Mouse (Mus musculus) MEL (cell line): ENCODE results near the gene Gm6899. TPM values are rescaled to one million over a fixed set of nuclear protein-coding genes. Genes with fewer than 3 reads are reported as not detected.
A peak's percentile ranks its signal among the peaks of the same experiment; 100 is the strongest.

Experiments used
- DNase-seq: peaks from one replicate; pipeline ENCODE4 v3.0.0; 2011; ENCODE audit warnings: low read depth, low spot score
- H3K27ac ChIP-seq: 2 replicates; pipeline ENCODE4 v1.5.1; 2012; ENCODE audit warnings: low read depth, mild to moderate bottlenecking, control low read depth, low read length, moderate library complexity; ENCODE audit not compliant: control insufficient read depth
- H3K27me3 ChIP-seq, 2 experiments: fragments of 150-350 bp in 1 of 2; sonication (generic) in 1 of 2; 2 replicates each; pipeline ENCODE4 v1.6.1; 2012; ENCODE audit warnings: low read length in 2 of 2, mild to moderate bottlenecking in 2 of 2, improper control_type of control experiment in 1 of 2, moderate library complexity in 1 of 2; ENCODE audit not compliant: insufficient read depth in 2 of 2, control insufficient read depth in 1 of 2
- H3K36me3 ChIP-seq, 2 experiments: 2 replicates each; pipeline ENCODE4 v1.6.1; 2012 to 2014; ENCODE audit warnings: low read length in 2 of 2, improper control_type of control experiment in 1 of 2, inconsistent platforms in 1 of 2, mild to moderate bottlenecking in 1 of 2; ENCODE audit not compliant: insufficient read depth in 2 of 2, control insufficient read depth in 1 of 2
- H3K4me1 ChIP-seq, 2 experiments: fragments of 150-350 bp in 1 of 2; sonication (generic) in 1 of 2; 2 replicates each; pipeline ENCODE4 v1.6.1; 2012; ENCODE audit warnings: low read length in 2 of 2, improper control_type of control experiment in 1 of 2, mild to moderate bottlenecking in 1 of 2; ENCODE audit not compliant: insufficient read depth in 2 of 2, control insufficient read depth in 1 of 2
- H3K4me3 ChIP-seq, 2 experiments: fragments of 150-350 bp in 1 of 2; sonication (generic) in 1 of 2; 2 replicates each; pipeline ENCODE4 v1.5.1; 2012; ENCODE audit warnings: low read depth in 2 of 2, low read length in 2 of 2, mild to moderate bottlenecking in 2 of 2, moderate library complexity in 2 of 2, control low read depth in 1 of 2, improper control_type of control experiment in 1 of 2; ENCODE audit not compliant: control insufficient read depth in 1 of 2, insufficient read depth in 1 of 2
- H3K79me2 ChIP-seq: 2 replicates; pipeline ENCODE4 v1.6.1; 2012; ENCODE audit warnings: mild to moderate bottlenecking, low read length, moderate library complexity; ENCODE audit not compliant: control insufficient read depth, poor library complexity, insufficient read depth
- H3K9ac ChIP-seq: 2 replicates; pipeline ENCODE4 v1.6.1; 2012; ENCODE audit warnings: low read depth, mild to moderate bottlenecking, control low read depth, low read length, moderate library complexity; ENCODE audit not compliant: control insufficient read depth, poor library complexity, severe bottlenecking
- H3K9me3 ChIP-seq: fragments of 150-350 bp; sonication (generic); replicated peaks from 2 replicates; pipeline ENCODE4 v1.6.1; 2012; ENCODE audit warnings: mild to moderate bottlenecking, low read length, improper control_type of control experiment, moderate library complexity; ENCODE audit not compliant: insufficient read depth
- CHD1 ChIP-seq: IDR thresholded peaks from 2 replicates; pipeline ENCODE4 v1.6.1; 2012; ENCODE audit warnings: low read depth, mild to moderate bottlenecking, inconsistent platforms, low read length, improper control_type of control experiment
- CHD2 ChIP-seq: IDR thresholded peaks from 2 replicates; pipeline ENCODE4 v1.6.1; 2011; ENCODE audit warnings: low read length, improper control_type of control experiment
- CTCF ChIP-seq, 3 experiments: IDR thresholded peaks in 2 of 3; conservative IDR thresholded peaks in 1 of 3; 2 replicates each; pipeline ENCODE4 v1.5.1; 2011 to 2012; ENCODE audit warnings: low read length in 3 of 3, low read depth in 2 of 3, mild to moderate bottlenecking in 2 of 3, improper control_type of control experiment in 1 of 3, inconsistent platforms in 1 of 3, mixed read lengths in 1 of 3, moderate library complexity in 1 of 3; ENCODE audit not compliant: control insufficient read depth in 1 of 3, insufficient read depth in 1 of 3, poor library complexity in 1 of 3, severe bottlenecking in 1 of 3
- EP300 ChIP-seq, 2 experiments: IDR thresholded peaks; 2 replicates each; pipeline ENCODE4 v1.6.1; 2011; ENCODE audit warnings: improper control_type of control experiment in 2 of 2, low read length in 2 of 2, low read depth in 1 of 2, mild to moderate bottlenecking in 1 of 2
- ETS1 ChIP-seq: IDR thresholded peaks from 2 replicates; pipeline ENCODE4 v1.6.1; 2012; ENCODE audit warnings: low read depth, mild to moderate bottlenecking, inconsistent platforms, low read length, improper control_type of control experiment, moderate library complexity
- GABPA ChIP-seq: IDR thresholded peaks from 2 replicates; pipeline ENCODE4 v1.6.1; 2012; ENCODE audit warnings: low read depth, mild to moderate bottlenecking, inconsistent platforms, low read length, improper control_type of control experiment, moderate library complexity
- GATA1 ChIP-seq: IDR thresholded peaks from 2 replicates; pipeline ENCODE4 v1.6.1; 2011; ENCODE audit warnings: low read depth, low read length, improper control_type of control experiment
- JUND ChIP-seq: IDR thresholded peaks from 2 replicates; pipeline ENCODE4 v1.6.1; 2011; ENCODE audit warnings: low read depth, mild to moderate bottlenecking, improper control_type of control experiment, low read length
- MAX ChIP-seq: IDR thresholded peaks from 2 replicates; pipeline ENCODE4 v1.6.1; 2011; ENCODE audit warnings: low read length, improper control_type of control experiment
- MAZ ChIP-seq: IDR thresholded peaks from 2 replicates; pipeline ENCODE4 v1.6.1; 2012; ENCODE audit warnings: low read depth, mild to moderate bottlenecking, inconsistent platforms, low read length, improper control_type of control experiment
- MXI1 ChIP-seq: IDR thresholded peaks from 2 replicates; pipeline ENCODE4 v1.6.1; 2011; ENCODE audit warnings: mild to moderate bottlenecking, low read depth, low read length, improper control_type of control experiment
- MYB ChIP-seq: IDR thresholded peaks from 2 replicates; pipeline ENCODE4 v1.6.1; 2011; ENCODE audit warnings: mild to moderate bottlenecking, low read depth, low read length, improper control_type of control experiment
- MYC ChIP-seq: IDR thresholded peaks from 2 replicates; pipeline ENCODE4 v1.6.1; 2011; ENCODE audit warnings: low read depth, mild to moderate bottlenecking, low read length, improper control_type of control experiment, moderate library complexity
- POLR2A ChIP-seq, 2 experiments: IDR thresholded peaks; 2 replicates each; pipeline ENCODE4 v1.6.1; 2011 to 2012; ENCODE audit warnings: low read length in 2 of 2, mild to moderate bottlenecking in 2 of 2, control low read depth in 1 of 2, improper control_type of control experiment in 1 of 2, low read depth in 1 of 2, moderate library complexity in 1 of 2; ENCODE audit not compliant: control insufficient read depth in 1 of 2, insufficient read depth in 1 of 2, poor library complexity in 1 of 2
- POLR2AphosphoS5 ChIP-seq: IDR thresholded peaks from 2 replicates; pipeline ENCODE4 v1.6.1; 2012; ENCODE audit warnings: low read depth, borderline replicate concordance, mild to moderate bottlenecking, inconsistent platforms, low read length, moderate library complexity, mixed read lengths
- RAD21 ChIP-seq: IDR thresholded peaks from 2 replicates; pipeline ENCODE4 v1.6.1; 2011; ENCODE audit warnings: mild to moderate bottlenecking, low read depth, low read length, improper control_type of control experiment
- RCOR1 ChIP-seq: IDR thresholded peaks from 2 replicates; pipeline ENCODE4 v1.6.1; 2012; ENCODE audit warnings: low read depth, mild to moderate bottlenecking, inconsistent platforms, low read length, improper control_type of control experiment
- SIN3A ChIP-seq: IDR thresholded peaks from 2 replicates; pipeline ENCODE4 v1.6.1; 2012; ENCODE audit warnings: low read length, improper control_type of control experiment, inconsistent platforms
- SMC3 ChIP-seq: IDR thresholded peaks from 2 replicates; pipeline ENCODE4 v1.6.1; 2011; ENCODE audit warnings: low read depth, low read length, improper control_type of control experiment
- TAL1 ChIP-seq: IDR thresholded peaks from 2 replicates; pipeline ENCODE4 v1.6.1; 2012; ENCODE audit warnings: mild to moderate bottlenecking, inconsistent platforms, low read length, moderate library complexity, mixed read lengths
- TBP ChIP-seq: IDR thresholded peaks from 2 replicates; pipeline ENCODE4 v1.8.0; 2011; ENCODE audit warnings: low read depth, low read length, improper control_type of control experiment
- TCF12 ChIP-seq: IDR thresholded peaks from 2 replicates; pipeline ENCODE4 v1.6.1; 2014; ENCODE audit warnings: low read depth, mild to moderate bottlenecking, inconsistent platforms, low read length, improper control_type of control experiment, moderate library complexity
- USF1 ChIP-seq: IDR thresholded peaks from 2 replicates; pipeline ENCODE4 v1.6.1; 2014; ENCODE audit warnings: low read depth, mild to moderate bottlenecking, inconsistent platforms, low read length, improper control_type of control experiment, moderate library complexity
- ZNF384 ChIP-seq: IDR thresholded peaks from 2 replicates; pipeline ENCODE4 v1.6.1; 2012; ENCODE audit warnings: low read depth, mild to moderate bottlenecking, inconsistent platforms, low read length, improper control_type of control experiment
- polyA plus RNA-seq, 2 experiments: library from polyadenylated mRNA; stranded (reverse) in 1 of 2; unstranded in 1 of 2; fragments of >175 nt in 1 of 2; fragments of >200 nt in 1 of 2; gene quantifications; 2 replicates each; pipeline versions ENCODE4 v1.2.1 to v1.2.4; 2012; ENCODE audit warnings: low replicate concordance in 2 of 2, low read depth in 1 of 2; ENCODE audit not compliant: insufficient read length in 2 of 2, insufficient read depth in 1 of 2, missing spikeins in 1 of 2
- total RNA-seq: library from RNA; depleted of rRNA; stranded (reverse); fragments of 300-350 nt; gene quantifications from 2 replicates; pipeline ENCODE4 v1.2.3, GENCODE M21; 2012

The Gm6899 gene
- total and polyA plus RNA-seq, 3 experiments: not detected

DNA sequence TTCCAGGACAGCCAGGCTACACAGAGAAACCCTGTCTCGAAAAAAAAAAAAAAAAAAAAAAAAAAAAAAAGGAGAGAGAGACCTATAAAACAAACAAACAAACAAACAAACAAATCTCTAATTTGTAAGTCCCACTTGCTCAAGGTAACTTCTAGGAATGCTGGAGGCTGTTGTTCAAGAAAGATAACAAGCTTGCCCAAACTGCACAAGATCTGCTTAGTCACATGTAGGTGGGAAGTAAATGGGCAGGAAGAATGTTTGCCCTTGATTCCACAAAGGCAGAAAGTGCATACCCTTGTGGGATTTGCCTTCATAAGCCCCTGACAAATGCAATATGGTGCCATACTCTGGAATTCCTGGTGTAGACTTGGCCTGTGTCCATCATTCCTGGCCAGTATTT, 1.4 kb downstream of the Gm6899 start:
- H3K27ac ChIP-seq: peak overlapping the region; percentile 66
- H3K4me3 ChIP-seq: peak overlapping the region in 1 of 2 experiments; percentile 19; a peak in 2 of 4 replicates
- no peaks in the 10 kb centered on the region for H3K9me3 ChIP-seq
- peak; percentile 75 for DNase-seq
- H3K36me3 ChIP-seq: peaks cover 0 to 36% of the 10 kb centered on the region in 2 experiments; a peak in 2 of 4 replicates
- no peaks in the 10 kb centered on the region for H3K27me3 ChIP-seq
- H3K4me1 ChIP-seq: peaks cover 22 to 25% of the 10 kb centered on the region in 2 experiments
- H3K9ac ChIP-seq: peak overlapping the region; percentile 79
- 0 out of 2 replicates have a peak, but pooled peaks have one; percentile 53 for TF ChIP-seq MYC
- peak; percentile 68 for TF ChIP-seq RCOR1
- TF ChIP-seq SIN3A: peak; percentile 12; the same call in 1 of the 2 replicates
- peak; percentile 18; the same call in 1 of the 2 replicates for TF ChIP-seq TAL1
- no peak for TF ChIP-seq SMC3
- peak; percentile 60 for TF ChIP-seq ETS1
- peak; percentile 58; the same call in 1 of the 2 replicates for TF ChIP-seq TCF12
- TF ChIP-seq RAD21: no peak
- TF ChIP-seq GATA1: peak; percentile 67
- peak; percentile 38; the same call in 1 of the 2 replicates for TF ChIP-seq GABPA
- TF ChIP-seq TBP: peak; percentile 70
- TF ChIP-seq USF1: peak; percentile 56
- TF ChIP-seq MYB: no peak
- no peak for TF ChIP-seq CTCF (IDR thresholded peaks at IDR 0.05 in 2 of 3, conservative IDR thresholded peaks at IDR 0.05 in 1 of 3; ENCODE audit: control insufficient read depth in 1 of 3, insufficient read depth in 1 of 3, low read depth in 2 of 3, low read length in 3 of 3, poor library complexity in 1 of 3, severe bottlenecking in 1 of 3)
- peak; percentile 59 for TF ChIP-seq ZNF384
- peak; percentile 59; the same call in 1 of the 2 replicates for TF ChIP-seq MXI1
- 0 out of 2 replicates have a peak, but pooled peaks have one; percentile 20 for TF ChIP-seq MAX
- no peak for TF ChIP-seq MAZ
- TF ChIP-seq EP300 (IDR thresholded peaks at IDR 0.05; ENCODE audit: low read depth in 1 of 2, low read length in 2 of 2): peak; percentile 74 to 77
- H3K79me2 ChIP-seq: peaks cover 11% of the 10 kb centered on the region

DNA sequence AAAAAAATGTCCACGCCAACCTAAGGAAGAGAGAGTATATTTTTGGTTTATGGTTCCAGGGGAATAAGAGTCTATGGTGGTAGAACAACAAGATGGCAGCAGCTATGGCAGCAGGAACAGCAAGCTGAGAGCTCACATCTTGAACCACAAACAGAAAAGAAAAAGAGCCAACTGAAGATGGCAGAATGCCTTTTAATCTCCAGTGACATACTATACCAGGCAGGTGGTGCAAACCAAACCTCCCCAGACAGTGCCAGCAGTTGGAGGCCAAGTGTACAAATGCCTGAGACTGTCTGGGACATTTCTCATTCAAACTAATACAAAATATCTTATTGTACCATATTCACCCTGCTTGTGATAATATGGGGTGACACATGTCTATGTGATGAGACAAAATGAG, 3.1 kb downstream of the Gm6899 start:
- TF ChIP-seq POLR2AphosphoS5 (no peak), ZNF384 (no peak), SMC3 (no peak), MAX (no peak), TAL1 (no peak), RAD21 (no peak), MXI1 (no peak), MYC (no peak), USF1 (no peak), POLR2A (IDR thresholded peaks at IDR 0.05; ENCODE audit: control insufficient read depth in 1 of 2, insufficient read depth in 1 of 2, low read depth in 1 of 2, low read length in 2 of 2, poor library complexity in 1 of 2) (no peak), CHD1 (no peak), CHD2 (no peak), JUND (no peak), GATA1 (no peak), MAZ (no peak), SIN3A (no peak)
- TF ChIP-seq, all 39 proteins: peak for 0
- no peak for DNase-seq
- Histone ChIP-seq H3K27ac (no peak overlapping the region), H3K79me2 (peaks cover 11% of the 10 kb centered on the region), H3K36me3 (peaks cover 0 to 49% of the 10 kb centered on the region in 2 experiments; a peak in 2 of 4 replicates), H3K9me3 (no peaks in the 10 kb centered on the region), H3K9ac (no peak overlapping the region), H3K4me1 (peaks cover 32 to 33% of the 10 kb centered on the region in 2 experiments), H3K4me3 (no peak overlapping the region), H3K27me3 (no peaks in the 10 kb centered on the region)
